20 mouse cellular contexts compared by ENCODE assay signal in the genomic region with DNA sequence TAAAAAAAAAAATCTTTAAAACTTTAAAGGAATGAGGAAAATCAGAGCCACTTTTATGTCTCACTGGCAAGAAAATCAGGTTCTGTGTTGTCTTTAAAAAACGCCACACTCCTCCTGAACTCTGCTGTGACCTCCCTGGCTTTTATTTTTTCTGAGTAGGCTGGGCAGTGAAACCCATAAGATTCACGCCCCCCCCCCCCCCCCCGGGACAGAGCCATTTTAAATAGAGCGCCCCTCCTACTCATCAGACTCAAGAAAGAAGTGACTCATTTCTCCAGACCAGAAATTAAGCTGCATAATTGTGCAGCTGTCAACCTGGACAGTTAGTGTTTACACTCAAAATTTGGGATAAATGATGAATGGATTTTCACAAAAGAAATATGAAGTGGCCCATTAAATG. TPM values are rescaled to one million over a fixed set of nuclear protein-coding genes. Genes with fewer than 3 reads are reported as not detected.
DNase-seq lines count a peak whose midpoint lies in the region; ATAC-seq and TF ChIP-seq lines count a peak whose summit lies in the region.
"Had no signal": no experiment of that assay in that cellular context is flagged by ENCODE, and none has a peak within 500 bp of the region (broad histone marks: within the 10 kb centered on the region; RNA-seq: fewer than 3 reads in every experiment).

No protein-coding gene starts in this region.

- H3K27me3 ChIP-seq in embryonic facial prominence, embryonic 14.5 days (replicated peaks; ENCODE audit: control insufficient read depth, insufficient read depth, low read length): no peaks in the 10 kb centered on the region
- no peaks in the 10 kb centered on the region for H3K27me3 ChIP-seq in embryonic facial prominence, embryonic 10.5 days (replicated peaks; ENCODE audit: low read depth, poor library complexity, severe bottlenecking)
- no peaks in the 10 kb centered on the region for H3K27me3 ChIP-seq in kidney, embryonic 16.5 days (ENCODE audit: insufficient read depth, low read length)
- H3K27me3 ChIP-seq in stomach, embryonic 16.5 days (ENCODE audit: control insufficient read depth, insufficient read depth, low read length): no peaks in the 10 kb centered on the region
- H3K27me3 ChIP-seq in stomach, postnatal 0 days (ENCODE audit: control insufficient read depth, insufficient read depth, low read length): no peaks in the 10 kb centered on the region
- H3K27me3 ChIP-seq: embryonic facial prominence, embryonic 12.5 days; forebrain, embryonic 15.5 days; hindbrain, embryonic 12.5 days; limb, embryonic 15.5 days; midbrain, embryonic 13.5 days; neural tube, embryonic 15.5 days had no signal

- no peak for TF ChIP-seq EP300 in stomach, postnatal 0 days (optimal IDR thresholded peaks at IDR 0.05)

- 0 out of 2 replicates have a peak, but pooled peaks cover 6% of the 10 kb centered on the region for H3K4me1 ChIP-seq in embryonic facial prominence, embryonic 14.5 days (ENCODE audit: control insufficient read depth, insufficient read depth, low read length)
- H3K4me1 ChIP-seq in embryonic facial prominence, embryonic 10.5 days: peaks cover 18% of the 10 kb centered on the region
- peaks cover 15% of the 10 kb centered on the region for H3K4me1 ChIP-seq in kidney, embryonic 16.5 days (ENCODE audit: insufficient read depth, low read length)
- peaks cover 12% of the 10 kb centered on the region for H3K4me1 ChIP-seq in stomach, embryonic 16.5 days (ENCODE audit: control insufficient read depth, insufficient read depth, low read length)
- no peaks in the 10 kb centered on the region for H3K4me1 ChIP-seq in stomach, postnatal 0 days (replicated peaks; ENCODE audit: control insufficient read depth, insufficient read depth)
- H3K4me1 ChIP-seq: neural tube, embryonic 15.5 days had no signal

- no peaks in the 10 kb centered on the region for H3K36me3 ChIP-seq in embryonic facial prominence, embryonic 14.5 days (ENCODE audit: control insufficient read depth, insufficient read depth, low read length)
- no peaks in the 10 kb centered on the region for H3K36me3 ChIP-seq in embryonic facial prominence, embryonic 10.5 days (replicated peaks)
- no peaks in the 10 kb centered on the region for H3K36me3 ChIP-seq in kidney, embryonic 16.5 days (ENCODE audit: insufficient read depth, low read length)
- H3K36me3 ChIP-seq in stomach, embryonic 16.5 days (ENCODE audit: control insufficient read depth, insufficient read depth, low read length): no peaks in the 10 kb centered on the region
- H3K36me3 ChIP-seq in stomach, postnatal 0 days (ENCODE audit: control insufficient read depth, insufficient read depth, low read length): no peaks in the 10 kb centered on the region
- H3K36me3 ChIP-seq: embryonic facial prominence, embryonic 12.5 days; forebrain, embryonic 15.5 days; hindbrain, embryonic 12.5 days; limb, embryonic 15.5 days; midbrain, embryonic 13.5 days; neural tube, embryonic 15.5 days had no signal

- 22% methylated on average over 4 of the region's 4 CpGs for whole genome bisulfite sequencing in embryonic facial prominence, embryonic 14.5 days
- 14% methylated on average over 4 of the region's 4 CpGs for WGBS in embryonic facial prominence, embryonic 10.5 days
- 19% methylated on average over 4 of the region's 4 CpGs for WGBS in kidney, embryonic 16.5 days
- 11% methylated on average over 4 of the region's 4 CpGs for WGBS in stomach, embryonic 16.5 days
- 22% methylated on average over 4 of the region's 4 CpGs for WGBS in stomach, postnatal 0 days

- ATAC-seq in embryonic facial prominence, embryonic 14.5 days (ENCODE audit: low read depth): peak; percentile 22; the same call in 1 of the 2 replicates
- ATAC-seq in kidney, embryonic 16.5 days (ENCODE audit: low FRiP score, low TSS enrichment): no peak
- peak; percentile 53; the same call in 1 of the 2 replicates for ATAC-seq in stomach, embryonic 16.5 days (ENCODE audit: insufficient read depth, low FRiP score)
- ATAC-seq in stomach, postnatal 0 days (ENCODE audit: low FRiP score, low TSS enrichment): no peak
- ATAC-seq: inflammation-experienced regulatory T-cells, adult 6 months; midbrain, embryonic 13.5 days had no signal

- no peak for TF ChIP-seq CTCF in stomach, postnatal 0 days (IDR thresholded peaks at IDR 0.05; ENCODE audit: low read depth)

- DNase-seq in embryonic facial prominence, embryonic 14.5 days (ENCODE audit: low spot score): peak; percentile 35
- no peak for DNase-seq in embryonic facial prominence, embryonic 10.5 days (ENCODE audit: low spot score)
- DNase-seq in kidney, postnatal 25 days: no peak
- no peak for DNase-seq in stomach, postnatal 0 days (ENCODE audit: low spot score)
- DNase-seq in yolk sac, embryonic 10.5 days (ENCODE audit: low spot score): peak; percentile 15
- no peak for DNase-seq in spleen, adult 18-20 months
- DNase-seq: adrenal gland, postnatal 10 days; cerebellum, adult 18-20 months; cerebellum, postnatal 25 days; right cerebral cortex, postnatal 25 days had no signal

- no peak overlapping the region for H3K4me2 ChIP-seq in embryonic facial prominence, embryonic 14.5 days (ENCODE audit: low read depth, low read length)
- H3K4me2 ChIP-seq in kidney, embryonic 16.5 days (replicated peaks; ENCODE audit: low read depth, low read length): peak overlapping the region; percentile 12; the same call in 1 of the 2 replicates
- H3K4me2 ChIP-seq in stomach, embryonic 16.5 days (ENCODE audit: low read depth, low read length): no peak overlapping the region
- H3K4me2 ChIP-seq in stomach, postnatal 0 days (replicated peaks; ENCODE audit: low read depth): no peak overlapping the region
- H3K4me2 ChIP-seq: embryonic facial prominence, embryonic 12.5 days; forebrain, embryonic 15.5 days; heart, embryonic 11.5 days; limb, embryonic 15.5 days; midbrain, embryonic 13.5 days; neural tube, embryonic 15.5 days had no signal

- H3K9me3 ChIP-seq in embryonic facial prominence, embryonic 14.5 days (ENCODE audit: control insufficient read depth, low read length): no peaks in the 10 kb centered on the region
- no peaks in the 10 kb centered on the region for H3K9me3 ChIP-seq in embryonic facial prominence, embryonic 10.5 days
- H3K9me3 ChIP-seq in kidney, embryonic 16.5 days (ENCODE audit: low read length): no peaks in the 10 kb centered on the region
- no peaks in the 10 kb centered on the region for H3K9me3 ChIP-seq in stomach, embryonic 16.5 days (replicated peaks; ENCODE audit: control insufficient read depth, low read length)
- no peaks in the 10 kb centered on the region for H3K9me3 ChIP-seq in stomach, postnatal 0 days (ENCODE audit: control insufficient read depth, low read length)
- H3K9me3 ChIP-seq: embryonic facial prominence, embryonic 12.5 days; forebrain, embryonic 15.5 days; hindbrain, embryonic 12.5 days; limb, embryonic 15.5 days; midbrain, embryonic 13.5 days; neural tube, embryonic 15.5 days had no signal

- H3K27ac ChIP-seq in embryonic facial prominence, embryonic 14.5 days (replicated peaks; ENCODE audit: low read depth, low read length): no peak overlapping the region
- H3K27ac ChIP-seq in embryonic facial prominence, embryonic 10.5 days (replicated peaks): no peak overlapping the region; the same call in 1 of the 2 replicates
- no peak overlapping the region for H3K27ac ChIP-seq in kidney, embryonic 16.5 days (ENCODE audit: low read length)
- no peak overlapping the region for H3K27ac ChIP-seq in stomach, embryonic 16.5 days (ENCODE audit: low read length)
- no peak overlapping the region for H3K27ac ChIP-seq in stomach, postnatal 0 days (replicated peaks)
- H3K27ac ChIP-seq: embryonic facial prominence, embryonic 12.5 days; forebrain, embryonic 15.5 days; hindbrain, embryonic 12.5 days; midbrain, embryonic 13.5 days; neural tube, embryonic 15.5 days had no signal

- H3K4me3 ChIP-seq in embryonic facial prominence, embryonic 14.5 days (ENCODE audit: low read depth, low read length): no peak overlapping the region
- no peak overlapping the region for H3K4me3 ChIP-seq in embryonic facial prominence, embryonic 10.5 days
- no peak overlapping the region for H3K4me3 ChIP-seq in kidney, embryonic 16.5 days (ENCODE audit: low read length)
- H3K4me3 ChIP-seq in stomach, embryonic 16.5 days (replicated peaks; ENCODE audit: low read length): no peak overlapping the region
- H3K4me3 ChIP-seq in stomach, postnatal 0 days (ENCODE audit: low read depth, low read length): no peak overlapping the region
- H3K4me3 ChIP-seq: embryonic facial prominence, embryonic 12.5 days; forebrain, embryonic 15.5 days; hindbrain, embryonic 12.5 days; limb, embryonic 15.5 days; midbrain, embryonic 13.5 days; neural tube, embryonic 15.5 days had no signal

- no peak overlapping the region for H3K9ac ChIP-seq in embryonic facial prominence, embryonic 14.5 days (ENCODE audit: low read depth, low read length)
- H3K9ac ChIP-seq in kidney, embryonic 16.5 days (replicated peaks; ENCODE audit: low read length): no peak overlapping the region
- no peak overlapping the region for H3K9ac ChIP-seq in stomach, embryonic 16.5 days (ENCODE audit: low read length)
- no peak overlapping the region for H3K9ac ChIP-seq in stomach, postnatal 0 days (ENCODE audit: low read length)
- H3K9ac ChIP-seq: embryonic facial prominence, embryonic 12.5 days; forebrain, embryonic 15.5 days; hindbrain, embryonic 12.5 days; limb, embryonic 15.5 days; midbrain, embryonic 13.5 days; neural tube, embryonic 15.5 days had no signal

RNA-seq across cellular contexts. Expression of a gene that starts 31.8 kb away (rescaled TPM):
- 16.6 and 20.0 TPM in 2 replicates for polyA plus RNA-seq in embryonic facial prominence, embryonic 14.5 days (2014; fragmentation: Nextera tagmentation; extraction: Ambion mirVana)
- polyA plus RNA-seq in embryonic facial prominence, embryonic 10.5 days (2016; fragmentation: Nextera tagmentation; extraction: Ambion mirVana): 15.6 and 18.8 TPM in 2 replicates
- 31.1 and 32.8 TPM in 2 replicates for polyA plus RNA-seq in kidney, embryonic 16.5 days (2015; fragmentation: Nextera tagmentation; extraction: Ambion mirVana)
- polyA plus RNA-seq in stomach, embryonic 16.5 days (2015; fragmentation: Nextera tagmentation; extraction: Ambion mirVana): 16.8 and 18.8 TPM in 2 replicates
- 7.6 and 7.8 TPM in 2 replicates for polyA plus RNA-seq in stomach, postnatal 0 days (2015; fragmentation: Nextera tagmentation; extraction: Ambion mirVana)

Comparison
In these comparisons a context has a peak if more than half of its experiments do, and no peak if none do; other contexts are left out.
1. ATAC-seq: peak in embryonic facial prominence, embryonic 14.5 days (single experiment) and stomach, embryonic 16.5 days (single experiment); none in kidney, embryonic 16.5 days (single experiment) and stomach, postnatal 0 days (single experiment).
2. DNase-seq: peak in embryonic facial prominence, embryonic 14.5 days (single experiment) and yolk sac, embryonic 10.5 days (single experiment); none in embryonic facial prominence, embryonic 10.5 days (single experiment), kidney, postnatal 25 days (0 of 2), stomach, postnatal 0 days (single experiment) and spleen, adult 18-20 months (0 of 2).